In genomic region chr9:111072175-111072574, GRCm38 (mm10) we compare ENCODE assay signal across 8 mouse cellular contexts. TPM values are rescaled to one million over a fixed set of nuclear protein-coding genes. Genes with fewer than 3 reads are reported as not detected.
DNase-seq lines count a peak whose midpoint lies in the region; ATAC-seq lines count a peak whose summit lies in the region.

No protein-coding gene starts in this region.

- no peaks in the 10 kb centered on the region for H3K9me3 ChIP-seq in hindbrain, embryonic 11.5 days (ENCODE audit: control insufficient read depth, low read length)

- no peak for ATAC-seq in hindbrain, embryonic 11.5 days (ENCODE audit: low FRiP score)

- intact Hi-C loops in gastrocnemius, postnatal 14 days (cut with DNase I; ENCODE audit: low total_unique reads) = no loop called here
- intact Hi-C loops in heart, postnatal 14 days (cut with DNase I) = loop anchor here (1.0 to 2.0 kb wide), 2 partner anchors 75 to 149 kb away; no protein-coding TSS in a partner anchor

- no peaks in the 10 kb centered on the region for H3K36me3 ChIP-seq in hindbrain, embryonic 11.5 days (ENCODE audit: control insufficient read depth, insufficient read depth, low read length)

- no peak overlapping the region for H3K4me3 ChIP-seq in hindbrain, embryonic 11.5 days (ENCODE audit: low read depth, low read length)

- H3K4me1 ChIP-seq in hindbrain, embryonic 11.5 days (replicated peaks; ENCODE audit: control insufficient read depth, insufficient read depth, low read length) = no peaks in the 10 kb centered on the region

- no peak overlapping the region for H3K27ac ChIP-seq in hindbrain, embryonic 11.5 days (ENCODE audit: low read depth, low read length)

- no peak overlapping the region for H3K4me2 ChIP-seq in hindbrain, embryonic 11.5 days (replicated peaks; ENCODE audit: low read depth, low read length)

- WGBS in hindbrain, embryonic 11.5 days = 61% methylated on average over 7 of the region's 7 CpGs

- peak; percentile 33 for DNase-seq in gastrocnemius, postnatal 14 days
- DNase-seq in gastrocnemius, postnatal 4 days (ENCODE audit: low spot score in 2 of 2) = no peak
- peak; percentile 56 for DNase-seq in urinary bladder, postnatal 14 days (ENCODE audit: low spot score)
- DNase-seq in urinary bladder, postnatal 4 days (ENCODE audit: low spot score in 2 of 2) = no peak
- peak; percentile 43 to 66 for DNase-seq in heart, postnatal 14 days
- DNase-seq in lung, postnatal 10 days = peak; percentile 77
- DNase-seq in thymus, postnatal 14 days = no peak
- no peak for DNase-seq in hindbrain, embryonic 11.5 days (ENCODE audit: low spot score)

- H3K9ac ChIP-seq in hindbrain, embryonic 11.5 days (ENCODE audit: low read depth, low read length) = no peak overlapping the region

- no peaks in the 10 kb centered on the region for H3K27me3 ChIP-seq in hindbrain, embryonic 11.5 days (ENCODE audit: control insufficient read depth, insufficient read depth, low read length)

RNA-seq across cellular contexts. Expression of gene Ccrl2, which starts 14.9 kb away (rescaled TPM):
- total RNA-seq in gastrocnemius, postnatal 14 days (2021) = 1 to 10 TPM; 3.5 to 3.6 TPM
- 1 to 10 TPM; 1.4 to 1.8 TPM for total RNA-seq in gastrocnemius, postnatal 4 days (2021)
- total RNA-seq in heart, postnatal 14 days (2021) = 10 to 100 TPM in 1 of 2 experiments, 1 to 10 TPM in 1; 9.7 to 10.5 TPM
- 0.68 and 1.7 TPM in 2 replicates for polyA plus RNA-seq in hindbrain, embryonic 11.5 days (2014; fragmentation: Nextera tagmentation; extraction: Ambion mirVana)

RNA-seq across cellular contexts. Expression of gene Lrrfip2, which starts 45.2 kb away (rescaled TPM):
- 10 to 100 TPM; 60.2 to 63.7 TPM for total RNA-seq in gastrocnemius, postnatal 14 days (2021)
- 10 to 100 TPM; 77.3 to 93.3 TPM for total RNA-seq in gastrocnemius, postnatal 4 days (2021)
- 10 to 100 TPM; 85.8 to 86.9 TPM for total RNA-seq in heart, postnatal 14 days (2021)
- polyA plus RNA-seq in hindbrain, embryonic 11.5 days (2014; fragmentation: Nextera tagmentation; extraction: Ambion mirVana) = 52.2 and 57.4 TPM in 2 replicates

RNA-seq across cellular contexts. Expression of gene Ltf, which starts 53.1 kb away (rescaled TPM):
- under 1 TPM; 0.24 to 0.27 TPM for total RNA-seq in gastrocnemius, postnatal 14 days (2021)
- total RNA-seq in gastrocnemius, postnatal 4 days (2021) = 1 to 10 TPM; 1.2 to 3.6 TPM
- total RNA-seq in heart, postnatal 14 days (2021) = 1 to 10 TPM; 1.6 to 1.8 TPM
- polyA plus RNA-seq in hindbrain, embryonic 11.5 days (2014; fragmentation: Nextera tagmentation; extraction: Ambion mirVana) = 0.95 TPM in 1 of 2 replicates, not detected in the other

Comparison
In these comparisons a context has a peak if more than half of its experiments do, and no peak if none do; other contexts are left out.
1. DNase-seq: peak in gastrocnemius, postnatal 14 days (single experiment), urinary bladder, postnatal 14 days (single experiment), heart, postnatal 14 days (2 of 2) and lung, postnatal 10 days (single experiment); none in gastrocnemius, postnatal 4 days (0 of 2), urinary bladder, postnatal 4 days (0 of 2), thymus, postnatal 14 days (single experiment) and hindbrain, embryonic 11.5 days (single experiment).